Mouse (Mus musculus) testis, adult 2 months (tissue): Measurements from ENCODE around the gene Rad54l. TPM values are rescaled to one million over a fixed set of nuclear protein-coding genes. Genes with fewer than 3 reads are reported as not detected.
A peak's percentile ranks its signal among the peaks of the same experiment; 100 is the strongest.

ENCODE experiments used
- H3K27ac ChIP-seq: fragments of 200-500 bp; 2 replicates; pipeline ENCODE4 v1.5.1; 2012; ENCODE audit warnings: low read depth, low read length; ENCODE audit not compliant: control insufficient read depth, insufficient read depth
- H3K27me3 ChIP-seq: fragments of 200-500 bp; 2 replicates; pipeline ENCODE4 v1.6.1; 2012; ENCODE audit warnings: mild to moderate bottlenecking, low read length, moderate library complexity; ENCODE audit not compliant: control insufficient read depth, insufficient read depth
- H3K36me3 ChIP-seq: fragments of 200-500 bp; 2 replicates; pipeline ENCODE4 v1.6.1; 2012; ENCODE audit warnings: mild to moderate bottlenecking, low read length; ENCODE audit not compliant: control insufficient read depth, insufficient read depth
- H3K4me1 ChIP-seq: fragments of 200-500 bp; 2 replicates; pipeline ENCODE4 v1.6.1; 2012; ENCODE audit warnings: low read length; ENCODE audit not compliant: control insufficient read depth, insufficient read depth
- H3K4me3 ChIP-seq: fragments of 200-500 bp; 2 replicates; pipeline ENCODE4 v1.5.1; 2012; ENCODE audit warnings: low read depth, mild to moderate bottlenecking, low read length, moderate library complexity, mixed read lengths; ENCODE audit not compliant: control insufficient read depth
- CTCF ChIP-seq: fragments of 200-500 bp; IDR thresholded peaks from 2 replicates; pipeline ENCODE4 v1.5.1; 2012; ENCODE audit warnings: low read depth, mild to moderate bottlenecking, inconsistent platforms, low read length, moderate library complexity; ENCODE audit not compliant: control insufficient read depth, insufficient read depth, insufficient replicate concordance
- POLR2A ChIP-seq: fragments of 200-500 bp; IDR thresholded peaks from 2 replicates; pipeline ENCODE4 v1.6.1; 2012; ENCODE audit warnings: low read depth, mild to moderate bottlenecking, inconsistent platforms, low read length, moderate library complexity; ENCODE audit not compliant: control insufficient read depth
- polyA plus RNA-seq: library from polyadenylated mRNA; depleted of rRNA; stranded (reverse); fragments of >200 nt; gene quantifications from 2 replicates; pipeline ENCODE4 v1.2.3, GENCODE M21; 2012

The Rad54l gene
- polyA plus RNA-seq, 1 experiment, result 6.0 TPM

DNA sequence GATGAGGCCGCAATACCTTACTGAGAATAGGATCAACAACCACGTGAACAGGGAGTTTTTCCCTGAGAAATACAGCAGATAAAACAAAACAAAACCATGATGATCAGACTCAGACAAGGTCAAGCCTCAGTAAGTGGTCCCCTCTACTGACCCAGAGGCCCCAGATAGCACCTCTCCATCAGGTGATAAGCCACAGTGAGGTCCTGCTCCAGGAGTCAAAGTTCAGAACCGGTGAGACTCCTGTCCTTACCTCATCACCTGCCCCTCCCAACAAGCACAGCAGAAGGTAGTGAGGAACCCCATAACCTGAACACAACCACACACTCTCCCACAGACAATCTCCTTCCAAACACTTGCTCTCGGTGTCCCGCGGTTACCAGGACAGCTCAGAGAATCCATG, 12.8 kb downstream of the Rad54l start:
- no peaks in the 10 kb centered on the region for H3K27me3 ChIP-seq
- no peak overlapping the region for H3K4me3 ChIP-seq
- TF ChIP-seq CTCF (no peak), POLR2A (no peak)
- H3K27ac ChIP-seq, result no peak overlapping the region
- H3K36me3 ChIP-seq, result no peaks in the 10 kb centered on the region
- no peaks in the 10 kb centered on the region for H3K4me1 ChIP-seq

DNA sequence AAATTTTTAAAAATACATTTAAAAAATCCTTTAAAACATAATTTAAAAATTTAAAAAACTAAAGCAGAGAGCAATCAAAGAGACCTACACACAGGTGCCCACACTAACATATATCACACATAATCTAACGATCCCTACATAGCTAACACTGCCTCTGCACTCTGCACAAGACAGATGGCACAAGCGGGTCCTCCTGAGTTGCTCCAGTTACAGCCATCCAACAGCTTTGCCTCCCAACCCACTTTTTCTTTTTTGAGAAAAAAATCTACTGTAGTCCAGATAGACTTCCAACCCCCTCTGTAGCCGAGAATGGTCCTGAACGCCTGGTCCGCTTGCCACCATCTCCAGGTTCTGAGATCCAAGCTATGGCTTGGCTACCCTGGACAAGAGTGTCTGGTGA, 18.2 kb downstream of the Rad54l start:
- H3K36me3 ChIP-seq, result peaks cover 1% of the 10 kb centered on the region
- H3K4me3 ChIP-seq, result no peak overlapping the region
- no peak overlapping the region for H3K27ac ChIP-seq
- H3K27me3 ChIP-seq, result no peaks in the 10 kb centered on the region
- no peaks in the 10 kb centered on the region for H3K4me1 ChIP-seq
- no peak for TF ChIP-seq CTCF
- no peak for TF ChIP-seq POLR2A

DNA sequence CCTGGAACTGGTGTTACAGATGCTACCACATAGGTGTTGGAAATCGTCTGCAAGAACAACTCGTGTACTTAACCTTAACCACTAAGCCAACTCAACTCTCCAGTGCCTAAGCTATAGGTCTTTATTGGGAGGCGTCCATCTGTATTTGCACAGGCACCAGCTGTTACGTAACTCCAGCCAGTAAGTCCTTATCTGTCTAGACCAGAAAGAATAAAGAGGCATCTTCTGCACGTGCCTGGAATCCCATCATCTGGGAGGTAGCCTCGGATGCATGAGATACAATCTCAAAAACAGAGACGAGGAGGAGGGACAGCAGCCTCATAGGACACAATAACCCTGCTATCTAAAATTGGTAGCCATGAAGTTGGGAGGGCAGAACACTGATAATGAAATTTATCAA, 22.5 kb downstream of the Rad54l start:
- no peaks in the 10 kb centered on the region for H3K27me3 ChIP-seq
- no peaks in the 10 kb centered on the region for H3K4me1 ChIP-seq
- H3K4me3 ChIP-seq, result no peak overlapping the region
- TF ChIP-seq CTCF (no peak), POLR2A (no peak)
- no peak overlapping the region for H3K27ac ChIP-seq
- H3K36me3 ChIP-seq, result peaks cover 4% of the 10 kb centered on the region

DNA sequence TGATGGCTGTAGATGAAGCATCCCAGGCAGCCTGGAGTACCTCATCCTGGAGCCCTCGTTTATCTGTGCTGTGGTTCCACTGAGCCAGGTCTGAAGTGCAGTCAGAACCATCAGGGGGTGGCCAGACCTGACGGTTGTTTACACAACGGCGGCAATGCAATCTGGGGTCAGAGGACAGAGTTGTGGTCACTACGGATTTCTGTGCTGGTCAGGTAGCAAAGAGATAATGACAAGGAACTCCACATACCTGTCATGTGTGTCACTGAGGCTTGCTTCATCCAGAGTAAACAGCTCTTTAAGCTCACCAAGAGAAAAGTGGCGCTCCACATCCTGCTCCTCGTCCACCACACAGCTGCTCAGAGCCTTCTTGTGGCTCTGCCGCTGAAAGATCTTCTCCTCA, 26.3 kb downstream of the Rad54l start:
- Histone ChIP-seq H3K27ac (no peak overlapping the region), H3K36me3 (peaks cover 4% of the 10 kb centered on the region), H3K27me3 (no peaks in the 10 kb centered on the region), H3K4me3 (no peak overlapping the region), H3K4me1 (no peaks in the 10 kb centered on the region)
- TF ChIP-seq POLR2A (no peak), CTCF (0 out of 2 replicates have a peak, but pooled peaks have one; percentile 0)

DNA sequence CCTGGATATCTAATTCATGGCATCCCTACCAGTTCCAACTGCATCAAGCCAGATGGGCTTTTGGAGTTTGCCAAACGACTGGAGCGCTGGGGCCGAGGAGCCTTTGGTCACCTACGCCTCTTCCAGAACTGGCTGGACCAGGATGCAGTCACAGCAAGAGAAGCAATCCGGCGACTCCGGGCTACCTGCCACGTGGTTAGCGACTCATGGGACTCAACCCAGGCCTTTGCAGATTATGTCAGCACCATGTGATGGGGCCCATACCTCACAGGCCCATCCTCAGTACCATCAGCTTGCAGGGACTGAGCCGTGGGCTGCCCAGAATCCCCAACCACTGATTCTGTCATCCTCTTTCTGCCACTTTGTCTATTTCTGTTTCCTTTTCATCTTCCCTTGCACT, 27.2 kb downstream of the Rad54l start:
- Histone ChIP-seq H3K27ac (no peak overlapping the region), H3K4me1 (no peaks in the 10 kb centered on the region), H3K27me3 (no peaks in the 10 kb centered on the region), H3K36me3 (peaks cover 4% of the 10 kb centered on the region), H3K4me3 (no peak overlapping the region)
- TF ChIP-seq CTCF, result no peak

DNA sequence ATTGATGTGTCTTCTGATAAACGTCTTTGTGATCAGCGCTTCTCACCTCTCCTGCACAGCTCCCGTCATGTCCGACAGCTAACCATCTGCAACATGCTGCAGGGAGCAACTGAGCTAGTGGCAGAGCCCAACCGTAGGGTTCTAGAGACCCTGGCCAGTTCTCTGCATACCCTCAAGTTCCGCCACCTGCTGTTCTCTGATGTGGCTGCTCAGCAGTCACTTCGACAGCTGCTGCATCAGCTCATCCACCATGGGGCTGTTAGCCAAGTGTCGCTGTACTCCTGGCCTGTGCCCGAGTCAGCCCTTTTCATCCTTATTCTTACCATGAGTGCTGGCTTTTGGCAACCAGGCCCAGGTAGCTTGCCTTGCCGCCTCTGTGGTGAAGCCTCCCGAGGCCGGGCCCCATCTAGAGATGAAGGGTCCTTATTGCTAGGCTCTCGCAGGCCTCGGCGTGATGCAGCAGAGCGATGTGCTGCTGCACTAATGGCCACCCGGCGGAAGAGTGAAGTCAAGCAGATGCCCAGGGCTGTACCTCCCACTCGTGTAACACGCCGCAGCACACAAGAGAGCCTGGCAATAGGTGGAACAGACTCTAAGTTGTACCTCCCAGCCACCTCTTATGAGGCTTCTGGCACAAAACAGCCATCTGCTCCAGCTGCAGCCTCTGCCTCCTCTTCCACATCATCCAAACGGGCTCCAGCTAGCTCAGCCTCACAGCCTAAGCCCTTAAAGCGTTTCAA, 34.8 kb downstream of the Rad54l start:
- Histone ChIP-seq H3K27me3 (no peaks in the 10 kb centered on the region), H3K4me1 (no peaks in the 10 kb centered on the region), H3K27ac (no peak overlapping the region), H3K4me3 (no peak overlapping the region), H3K36me3 (peaks cover 2% of the 10 kb centered on the region; the same call in 1 of the 2 replicates)
- TF ChIP-seq POLR2A (no peak), CTCF (no peak)

DNA sequence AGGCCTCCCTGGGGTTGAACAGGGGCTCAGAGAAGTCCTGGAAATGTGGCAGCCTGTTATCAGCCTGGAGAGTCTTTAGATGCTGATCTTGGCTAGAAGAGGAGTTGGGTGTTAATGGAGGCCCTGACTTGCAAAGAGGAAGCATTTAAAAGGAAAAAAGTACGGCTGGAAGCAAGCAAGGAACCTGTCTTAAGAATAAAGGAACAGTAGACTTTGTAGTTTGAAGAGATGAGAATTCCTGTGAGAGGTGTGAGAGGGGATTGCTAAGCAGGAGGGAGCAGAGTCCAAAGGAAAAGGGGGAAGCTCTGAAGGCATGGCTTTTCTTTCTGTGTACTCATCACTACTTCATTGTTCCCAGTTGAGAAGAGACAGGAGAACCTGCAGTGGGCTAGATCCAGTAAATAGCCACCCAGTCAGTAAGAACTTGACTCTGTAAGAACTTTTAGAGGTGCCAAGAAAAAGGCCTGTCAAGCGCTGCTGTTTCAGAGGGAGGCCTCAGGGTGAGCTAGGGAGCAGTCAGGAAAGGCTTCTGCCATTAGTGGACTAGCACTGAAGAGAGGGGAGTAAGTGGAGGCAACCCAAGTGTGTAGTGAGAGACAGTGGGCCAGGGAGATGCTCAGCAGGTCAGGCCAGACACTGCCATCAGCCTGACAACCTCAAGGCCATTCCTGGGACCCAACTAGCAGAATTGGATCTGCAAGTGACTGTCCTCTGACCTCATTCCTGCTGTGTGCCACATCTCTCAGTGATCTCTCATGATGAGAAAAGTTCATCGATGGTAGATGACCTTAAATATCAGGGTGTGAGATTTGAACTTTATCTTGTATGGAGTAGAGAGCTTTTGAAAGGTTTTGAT, 46.0 kb downstream of the Rad54l start:
- Histone ChIP-seq H3K36me3 (peaks cover 1% of the 10 kb centered on the region; the same call in 1 of the 2 replicates), H3K27me3 (no peaks in the 10 kb centered on the region), H3K27ac (peak overlapping the region; percentile 97), H3K4me3 (peak overlapping the region; percentile 96), H3K4me1 (peaks cover 7% of the 10 kb centered on the region)
- TF ChIP-seq POLR2A, result no peak
- no peak for TF ChIP-seq CTCF
